Mouse (Mus musculus) E14TG2a.4 (cell line): Measurements from ENCODE around the gene Zfp426.

Source experiments
- CTCF ChIP-seq: conservative IDR thresholded peaks from 2 replicates; pipeline ENCODE4 v1.5.1; 2014; ENCODE audit warnings: low read length
- NANOG ChIP-seq: IDR thresholded peaks from 2 replicates; pipeline ENCODE4 v1.6.1; 2014; ENCODE audit warnings: borderline replicate concordance, low read length, mixed read lengths
- POU5F1 ChIP-seq: IDR thresholded peaks from 2 replicates; pipeline ENCODE4 v1.6.1; 2014; ENCODE audit warnings: low read length, borderline replicate concordance

DNA sequence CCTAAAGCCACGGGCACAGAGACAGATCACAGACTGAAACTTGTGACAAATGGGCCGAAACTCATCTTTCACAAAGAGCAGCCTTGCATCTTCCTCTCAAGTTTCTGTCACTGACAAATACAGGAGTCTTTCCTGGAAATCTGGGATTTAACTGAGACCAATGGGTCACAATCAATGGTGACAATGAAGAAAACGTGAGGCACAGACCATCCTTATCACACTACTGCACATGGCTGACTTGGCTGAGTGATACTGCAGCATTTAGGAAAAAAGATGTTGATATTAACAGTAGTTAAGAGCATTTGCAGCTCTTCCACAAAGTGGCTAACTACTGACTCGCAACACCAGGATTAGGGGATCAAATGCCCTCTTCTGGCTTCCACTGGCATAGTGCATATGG is 19.1 kb upstream of the Zfp426 start:
- TF ChIP-seq CTCF (no peak), NANOG (no peak), POU5F1 (no peak)
